Mouse (Mus musculus): ENCODE data around the gene Schip1. TPM values are rescaled to one million over a fixed set of nuclear protein-coding genes. Genes with fewer than 3 reads are reported as not detected.

Schip1 gene
- polyA plus RNA-seq, 1 experiment from 2014 or later = 27.6 TPM

- Histone ChIP-seq H3K9ac (ENCODE audit: low read length) (no peak overlapping the region), H3K4me1 (replicated peaks; ENCODE audit: control insufficient read depth, insufficient read depth) (no peaks in the 10 kb centered on the region), H3K9me3 (ENCODE audit: control insufficient read depth, low read length) (no peaks in the 10 kb centered on the region), H3K27ac (replicated peaks) (no peak overlapping the region), H3K36me3 (ENCODE audit: control insufficient read depth, insufficient read depth, low read length) (no peaks in the 10 kb centered on the region), H3K4me3 (ENCODE audit: low read depth, low read length) (no peak overlapping the region), H3K4me2 (replicated peaks; ENCODE audit: low read depth) (no peak overlapping the region), H3K27me3 (ENCODE audit: control insufficient read depth, insufficient read depth, low read length) (no peaks in the 10 kb centered on the region)
- WGBS = 67% methylated on average over 4 of the region's 4 CpGs
- TF ChIP-seq CTCF (IDR thresholded peaks at IDR 0.05; ENCODE audit: low read depth) (no peak), EP300 (optimal IDR thresholded peaks at IDR 0.05) (no peak)
- ATAC-seq (ENCODE audit: low FRiP score, low TSS enrichment) = no peak
- no peak for DNase-seq (ENCODE audit: low spot score)
Observed at GRCm38 (mm10) chr3:68527182-68527581, 462.6 kb downstream of the Schip1 start.

GRCm38 (mm10) chr3:68531908-68532307 is 467.3 kb downstream of the Schip1 start:
- no peaks in the 10 kb centered on the region for H3K9me3 ChIP-seq (ENCODE audit: control insufficient read depth, low read length)
- DNase-seq (ENCODE audit: low spot score) (no peak), ATAC-seq (ENCODE audit: low FRiP score, low TSS enrichment) (no peak)
- H3K27me3 ChIP-seq (ENCODE audit: control insufficient read depth, insufficient read depth, low read length) = no peaks in the 10 kb centered on the region
- H3K27ac ChIP-seq (replicated peaks) = no peak overlapping the region
- no peak overlapping the region for H3K4me2 ChIP-seq (replicated peaks; ENCODE audit: low read depth)
- H3K36me3 ChIP-seq (ENCODE audit: control insufficient read depth, insufficient read depth, low read length) = no peaks in the 10 kb centered on the region
- TF ChIP-seq EP300 (optimal IDR thresholded peaks at IDR 0.05) (no peak), CTCF (IDR thresholded peaks at IDR 0.05; ENCODE audit: low read depth) (no peak)
- H3K9ac ChIP-seq (ENCODE audit: low read length) = no peak overlapping the region
- no peaks in the 10 kb centered on the region for H3K4me1 ChIP-seq (replicated peaks; ENCODE audit: control insufficient read depth, insufficient read depth)
- no peak overlapping the region for H3K4me3 ChIP-seq (ENCODE audit: low read depth, low read length)
- WGBS = 85% methylated on average over 4 of the region's 4 CpGs

GRCm38 (mm10) chr3:68534571-68535051 is 470.0 kb downstream of the Schip1 start:
- H3K9ac ChIP-seq (ENCODE audit: low read length) = no peak overlapping the region
- 40% methylated on average over 4 of the region's 7 CpGs for WGBS
- no peaks in the 10 kb centered on the region for H3K4me1 ChIP-seq (replicated peaks; ENCODE audit: control insufficient read depth, insufficient read depth)
- H3K36me3 ChIP-seq (ENCODE audit: control insufficient read depth, insufficient read depth, low read length) = no peaks in the 10 kb centered on the region
- no peak for TF ChIP-seq EP300 (optimal IDR thresholded peaks at IDR 0.05)
- no peak for TF ChIP-seq CTCF (IDR thresholded peaks at IDR 0.05; ENCODE audit: low read depth)
- peak; percentile 60 for ATAC-seq (ENCODE audit: low FRiP score, low TSS enrichment)
- no peak for DNase-seq (ENCODE audit: low spot score)
- no peak overlapping the region for H3K4me3 ChIP-seq (ENCODE audit: low read depth, low read length)
- no peak overlapping the region for H3K27ac ChIP-seq (replicated peaks)
- no peak overlapping the region for H3K4me2 ChIP-seq (replicated peaks; ENCODE audit: low read depth)
- H3K9me3 ChIP-seq (ENCODE audit: control insufficient read depth, low read length) = no peaks in the 10 kb centered on the region
- H3K27me3 ChIP-seq (ENCODE audit: control insufficient read depth, insufficient read depth, low read length) = no peaks in the 10 kb centered on the region

- Histone ChIP-seq H3K4me2 (replicated peaks; ENCODE audit: low read depth) (no peak overlapping the region), H3K9me3 (ENCODE audit: control insufficient read depth, low read length) (no peaks in the 10 kb centered on the region), H3K27ac (replicated peaks) (no peak overlapping the region), H3K4me3 (ENCODE audit: low read depth, low read length) (no peak overlapping the region), H3K4me1 (replicated peaks; ENCODE audit: control insufficient read depth, insufficient read depth) (no peaks in the 10 kb centered on the region), H3K27me3 (ENCODE audit: control insufficient read depth, insufficient read depth, low read length) (no peaks in the 10 kb centered on the region), H3K9ac (ENCODE audit: low read length) (no peak overlapping the region), H3K36me3 (ENCODE audit: control insufficient read depth, insufficient read depth, low read length) (no peaks in the 10 kb centered on the region)
- TF ChIP-seq CTCF (IDR thresholded peaks at IDR 0.05; ENCODE audit: low read depth) = no peak
- TF ChIP-seq EP300 (optimal IDR thresholded peaks at IDR 0.05) = no peak
- no peak for ATAC-seq (ENCODE audit: low FRiP score, low TSS enrichment)
- no peak for DNase-seq (ENCODE audit: low spot score)
- 66% methylated on average over 7 of the region's 7 CpGs for WGBS
Observed at GRCm38 (mm10) chr3:68535160-68535728, 470.6 kb downstream of the Schip1 start.

GRCm38 (mm10) chr3:68536071-68536470 is 471.5 kb downstream of the Schip1 start:
- H3K4me2 ChIP-seq (replicated peaks; ENCODE audit: low read depth) = no peak overlapping the region
- no peak for ATAC-seq (ENCODE audit: low FRiP score, low TSS enrichment)
- H3K36me3 ChIP-seq (ENCODE audit: control insufficient read depth, insufficient read depth, low read length) = no peaks in the 10 kb centered on the region
- no peak overlapping the region for H3K27ac ChIP-seq (replicated peaks)
- no peaks in the 10 kb centered on the region for H3K9me3 ChIP-seq (ENCODE audit: control insufficient read depth, low read length)
- no peak overlapping the region for H3K4me3 ChIP-seq (ENCODE audit: low read depth, low read length)
- WGBS = 66% methylated on average over 3 of the region's 3 CpGs
- H3K4me1 ChIP-seq (replicated peaks; ENCODE audit: control insufficient read depth, insufficient read depth) = no peaks in the 10 kb centered on the region
- DNase-seq (ENCODE audit: low spot score) = no peak
- H3K27me3 ChIP-seq (ENCODE audit: control insufficient read depth, insufficient read depth, low read length) = no peaks in the 10 kb centered on the region
- no peak overlapping the region for H3K9ac ChIP-seq (ENCODE audit: low read length)
- TF ChIP-seq EP300 (optimal IDR thresholded peaks at IDR 0.05) (no peak), CTCF (IDR thresholded peaks at IDR 0.05; ENCODE audit: low read depth) (no peak)

GRCm38 (mm10) chr3:68541688-68542087 is 477.1 kb downstream of the Schip1 start:
- Histone ChIP-seq H3K27me3 (ENCODE audit: control insufficient read depth, insufficient read depth, low read length) (no peaks in the 10 kb centered on the region), H3K36me3 (ENCODE audit: control insufficient read depth, insufficient read depth, low read length) (no peaks in the 10 kb centered on the region), H3K4me1 (replicated peaks; ENCODE audit: control insufficient read depth, insufficient read depth) (no peaks in the 10 kb centered on the region), H3K4me3 (ENCODE audit: low read depth, low read length) (no peak overlapping the region), H3K4me2 (replicated peaks; ENCODE audit: low read depth) (no peak overlapping the region), H3K9ac (ENCODE audit: low read length) (no peak overlapping the region), H3K27ac (replicated peaks) (no peak overlapping the region), H3K9me3 (ENCODE audit: control insufficient read depth, low read length) (no peaks in the 10 kb centered on the region)
- TF ChIP-seq EP300 (optimal IDR thresholded peaks at IDR 0.05) (no peak), CTCF (IDR thresholded peaks at IDR 0.05; ENCODE audit: low read depth) (no peak)
- DNase-seq (ENCODE audit: low spot score) (no peak), ATAC-seq (ENCODE audit: low FRiP score, low TSS enrichment) (no peak)
- WGBS = 91% methylated on average over 8 of the region's 8 CpGs

Data from stomach, postnatal 0 days (tissue).